Mouse (Mus musculus): ENCODE results near the gene Mettl17. TPM values are rescaled to one million over a fixed set of nuclear protein-coding genes. Genes with fewer than 3 reads are reported as not detected.
"Not testable (repeated sequence)": the region's sequence is repeated elsewhere in the genome, so short reads cannot be mapped to it uniquely, and the experiment has no call there.

The Mettl17 gene
- polyA plus RNA-seq, 1 experiment from 2014 or later = 30.6 TPM

GRCm38 (mm10) chr14:51916539-51916938 is 31.9 kb downstream of the Mettl17 start:
- no peak overlapping the region for H3K27ac ChIP-seq (replicated peaks; ENCODE audit: low read depth, low read length)
- 84% methylated on average over 4 of the region's 4 CpGs for WGBS

GRCm38 (mm10) chr14:51918125-51918524 is 33.5 kb downstream of the Mettl17 start, which contains the start of gene Tppp2:
Gene Tppp2, plus strand, starts transcription at chr14:51918425.
- no peak within 1 kb of the TSS for H3K27ac ChIP-seq (replicated peaks; ENCODE audit: low read depth, low read length)
- no peak within 1 kb of the TSS for H3K4me3 ChIP-seq (ENCODE audit: low read depth, low read length)
- H3K36me3 ChIP-seq (ENCODE audit: control insufficient read depth, insufficient read depth, low read length) = no peaks in the 10 kb centered on the region
- no peak for DNase-seq (ENCODE audit: low spot score)
- no peaks in the 10 kb centered on the region for H3K9me3 ChIP-seq (ENCODE audit: control insufficient read depth, low read length)
- no peak for ATAC-seq (ENCODE audit: low read depth)
- H3K4me2 ChIP-seq (ENCODE audit: low read depth, low read length) = no peak within 1 kb of the TSS
- H3K4me1 ChIP-seq (ENCODE audit: control insufficient read depth, insufficient read depth, low read length) = peaks cover 21% of the 10 kb centered on the region
- no peaks in the 10 kb centered on the region for H3K27me3 ChIP-seq (replicated peaks; ENCODE audit: control insufficient read depth, insufficient read depth, low read length)
- no peak within 1 kb of the TSS for H3K9ac ChIP-seq (ENCODE audit: low read depth, low read length)
- WGBS = 94% methylated on average over 4 of the region's 4 CpGs

More at GRCm38 (mm10) chr14:51916539-51916938, 31.9 kb downstream of the Mettl17 start:
- DNase-seq (ENCODE audit: low spot score) = no peak
- no peak for ATAC-seq (ENCODE audit: low read depth)
- H3K4me1 ChIP-seq (ENCODE audit: control insufficient read depth, insufficient read depth, low read length) = peaks cover 13% of the 10 kb centered on the region
- H3K4me3 ChIP-seq (ENCODE audit: low read depth, low read length) = no peak overlapping the region
- H3K9ac ChIP-seq (ENCODE audit: low read depth, low read length) = no peak overlapping the region
- H3K4me2 ChIP-seq (ENCODE audit: low read depth, low read length) = no peak overlapping the region
- no peaks in the 10 kb centered on the region for H3K36me3 ChIP-seq (ENCODE audit: control insufficient read depth, insufficient read depth, low read length)
- no peaks in the 10 kb centered on the region for H3K27me3 ChIP-seq (replicated peaks; ENCODE audit: control insufficient read depth, insufficient read depth, low read length)
- H3K9me3 ChIP-seq (ENCODE audit: control insufficient read depth, low read length) = no peaks in the 10 kb centered on the region

GRCm38 (mm10) chr14:51918966-51919365 is 34.3 kb downstream of the Mettl17 start:
- no peak for DNase-seq (ENCODE audit: low spot score)
- no peaks in the 10 kb centered on the region for H3K27me3 ChIP-seq (replicated peaks; ENCODE audit: control insufficient read depth, insufficient read depth, low read length)
- H3K27ac ChIP-seq (replicated peaks; ENCODE audit: low read depth, low read length) = no peak overlapping the region
- H3K36me3 ChIP-seq (ENCODE audit: control insufficient read depth, insufficient read depth, low read length) = no peaks in the 10 kb centered on the region
- 91% methylated on average over 4 of the region's 4 CpGs for WGBS
- H3K4me3 ChIP-seq (ENCODE audit: low read depth, low read length) = no peak overlapping the region
- ATAC-seq (ENCODE audit: low read depth) = no peak
- no peak overlapping the region for H3K9ac ChIP-seq (ENCODE audit: low read depth, low read length)
- H3K4me2 ChIP-seq (ENCODE audit: low read depth, low read length) = no peak overlapping the region
- peaks cover 21% of the 10 kb centered on the region for H3K4me1 ChIP-seq (ENCODE audit: control insufficient read depth, insufficient read depth, low read length)
- no peaks in the 10 kb centered on the region for H3K9me3 ChIP-seq (ENCODE audit: control insufficient read depth, low read length)

GRCm38 (mm10) chr14:51921759-51922570 is 37.3 kb downstream of the Mettl17 start:
- 68% methylated on average over 16 of the region's 16 CpGs for WGBS
- Histone ChIP-seq H3K4me2 (ENCODE audit: low read depth, low read length) (no peak overlapping the region), H3K36me3 (ENCODE audit: control insufficient read depth, insufficient read depth, low read length) (no peaks in the 10 kb centered on the region), H3K4me1 (ENCODE audit: control insufficient read depth, insufficient read depth, low read length) (peaks cover 9% of the 10 kb centered on the region), H3K27me3 (replicated peaks; ENCODE audit: control insufficient read depth, insufficient read depth, low read length) (no peaks in the 10 kb centered on the region), H3K4me3 (ENCODE audit: low read depth, low read length) (no peak overlapping the region), H3K9ac (ENCODE audit: low read depth, low read length) (no peak overlapping the region), H3K9me3 (ENCODE audit: control insufficient read depth, low read length) (no peaks in the 10 kb centered on the region), H3K27ac (replicated peaks; ENCODE audit: low read depth, low read length) (peak overlapping the region; percentile 48; the same call in 1 of the 2 replicates)
- DNase-seq (ENCODE audit: low spot score) (peak; percentile 43), ATAC-seq (ENCODE audit: low read depth) (peak; percentile 80)

- Histone ChIP-seq H3K9me3 (ENCODE audit: control insufficient read depth, low read length) (no peaks in the 10 kb centered on the region), H3K4me1 (ENCODE audit: control insufficient read depth, insufficient read depth, low read length) (peaks cover 9% of the 10 kb centered on the region), H3K36me3 (ENCODE audit: control insufficient read depth, insufficient read depth, low read length) (no peaks in the 10 kb centered on the region), H3K4me3 (ENCODE audit: low read depth, low read length) (no peak within 1 kb of the TSS), H3K27ac (replicated peaks; ENCODE audit: low read depth, low read length) (peak within 1 kb of the TSS; percentile 48; the same call in 1 of the 2 replicates), H3K27me3 (replicated peaks; ENCODE audit: control insufficient read depth, insufficient read depth, low read length) (no peaks in the 10 kb centered on the region), H3K4me2 (ENCODE audit: low read depth, low read length) (no peak within 1 kb of the TSS), H3K9ac (ENCODE audit: low read depth, low read length) (no peak within 1 kb of the TSS)
- DNase-seq (ENCODE audit: low spot score) = no peak
- no peak for ATAC-seq (ENCODE audit: low read depth)
- WGBS = 93% methylated on average over 7 of the region's 7 CpGs
Observed at GRCm38 (mm10) chr14:51922571-51922865, 37.9 kb downstream of the Mettl17 start, which contains the start of gene Rnase13. Gene Rnase13, minus strand, starts transcription at chr14:51922773.

GRCm38 (mm10) chr14:51922910-51923309 is 38.3 kb downstream of the Mettl17 start:
- ATAC-seq (ENCODE audit: low read depth) = no peak
- H3K4me2 ChIP-seq (ENCODE audit: low read depth, low read length) = no peak overlapping the region
- no peak for DNase-seq (ENCODE audit: low spot score)
- no peaks in the 10 kb centered on the region for H3K27me3 ChIP-seq (replicated peaks; ENCODE audit: control insufficient read depth, insufficient read depth, low read length)
- no peak overlapping the region for H3K9ac ChIP-seq (ENCODE audit: low read depth, low read length)
- no peaks in the 10 kb centered on the region for H3K9me3 ChIP-seq (ENCODE audit: control insufficient read depth, low read length)
- no peak overlapping the region for H3K4me3 ChIP-seq (ENCODE audit: low read depth, low read length)
- 79% methylated on average over 2 of the region's 2 CpGs for WGBS
- no peak overlapping the region for H3K27ac ChIP-seq (replicated peaks; ENCODE audit: low read depth, low read length)
- H3K4me1 ChIP-seq (ENCODE audit: control insufficient read depth, insufficient read depth, low read length) = peaks cover 9% of the 10 kb centered on the region
- no peaks in the 10 kb centered on the region for H3K36me3 ChIP-seq (ENCODE audit: control insufficient read depth, insufficient read depth, low read length)

GRCm38 (mm10) chr14:51923492-51923891 is 38.9 kb downstream of the Mettl17 start:
- no peaks in the 10 kb centered on the region for H3K27me3 ChIP-seq (replicated peaks; ENCODE audit: control insufficient read depth, insufficient read depth, low read length)
- no peaks in the 10 kb centered on the region for H3K36me3 ChIP-seq (ENCODE audit: control insufficient read depth, insufficient read depth, low read length)
- 61% methylated on average over 4 of the region's 4 CpGs for WGBS
- ATAC-seq (ENCODE audit: low read depth) (no peak), DNase-seq (ENCODE audit: low spot score) (no peak)
- no peaks in the 10 kb centered on the region for H3K9me3 ChIP-seq (ENCODE audit: control insufficient read depth, low read length)
- peaks cover 9% of the 10 kb centered on the region for H3K4me1 ChIP-seq (ENCODE audit: control insufficient read depth, insufficient read depth, low read length)
- H3K4me2 ChIP-seq (ENCODE audit: low read depth, low read length) = no peak overlapping the region
- H3K9ac ChIP-seq (ENCODE audit: low read depth, low read length) = no peak overlapping the region
- H3K4me3 ChIP-seq (ENCODE audit: low read depth, low read length) = no peak overlapping the region
- no peak overlapping the region for H3K27ac ChIP-seq (replicated peaks; ENCODE audit: low read depth, low read length)

- H3K4me1 ChIP-seq (ENCODE audit: control insufficient read depth, insufficient read depth, low read length); H3K9ac ChIP-seq (ENCODE audit: low read depth, low read length); H3K4me3 ChIP-seq (ENCODE audit: low read depth, low read length); DNase-seq (ENCODE audit: low spot score); H3K36me3 ChIP-seq (ENCODE audit: control insufficient read depth, insufficient read depth, low read length); H3K27me3 ChIP-seq (replicated peaks; ENCODE audit: control insufficient read depth, insufficient read depth, low read length); H3K4me2 ChIP-seq (ENCODE audit: low read depth, low read length); H3K27ac ChIP-seq (replicated peaks; ENCODE audit: low read depth, low read length); H3K9me3 ChIP-seq (ENCODE audit: control insufficient read depth, low read length); ATAC-seq (ENCODE audit: low read depth): not testable (repeated sequence)
- 92% methylated on average over 11 of the region's 11 CpGs for WGBS
Observed at GRCm38 (mm10) chr14:51926930-51927329, 42.3 kb downstream of the Mettl17 start.
